Mouse (Mus musculus): ENCODE results near the gene Prc1.
"Not testable (repeated sequence)": the region's sequence is repeated elsewhere in the genome, so short reads cannot be mapped to it uniquely, and the experiment has no call there.

The Prc1 gene

GRCm38 (mm10) chr7:80287736-80288135 is 6.5 kb upstream of the Prc1 start:
- no peak for DNase-seq

- DNase-seq: no peak
Measured at GRCm38 (mm10) chr7:80294764-80295648, 756 bp downstream of the Prc1 start.

- DNase-seq: no peak
Measured at GRCm38 (mm10) chr7:80296462-80296861, 2.2 kb downstream of the Prc1 start.

- DNase-seq: no peak
Measured at GRCm38 (mm10) chr7:80297041-80297440, 2.8 kb downstream of the Prc1 start.

- no peak for DNase-seq
Measured at GRCm38 (mm10) chr7:80298754-80299153, 4.5 kb downstream of the Prc1 start.

GRCm38 (mm10) chr7:80299568-80299967 is 5.3 kb downstream of the Prc1 start:
- DNase-seq: no peak

- no peak for DNase-seq
Measured at GRCm38 (mm10) chr7:80301522-80301921, 7.3 kb downstream of the Prc1 start.

- no peak for DNase-seq
Measured at GRCm38 (mm10) chr7:80307766-80308165, 13.5 kb downstream of the Prc1 start.

GRCm38 (mm10) chr7:80310771-80311170 is 16.5 kb downstream of the Prc1 start:
- DNase-seq: no peak

- DNase-seq: no peak
Measured at GRCm38 (mm10) chr7:80315733-80316132, 21.5 kb downstream of the Prc1 start.

- no peak for DNase-seq
Measured at GRCm38 (mm10) chr7:80317439-80318115, 23.3 kb downstream of the Prc1 start.

- no peak for DNase-seq
Measured at GRCm38 (mm10) chr7:80318670-80319069, 24.4 kb downstream of the Prc1 start.

GRCm38 (mm10) chr7:80319846-80320496 is 25.7 kb downstream of the Prc1 start:
- no peak for DNase-seq

GRCm38 (mm10) chr7:80323336-80323735 is 29.1 kb downstream of the Prc1 start:
- no peak for DNase-seq

GRCm38 (mm10) chr7:80324043-80324815 is 30.0 kb downstream of the Prc1 start, which contains the start of gene Rccd1:
Gene Rccd1 (minus strand): TSS chr7:80324454.
- peak; percentile 98 for DNase-seq

GRCm38 (mm10) chr7:80324816-80325119 is 30.5 kb downstream of the Prc1 start:
- not testable (repeated sequence) for DNase-seq

- no peak for DNase-seq
Measured at GRCm38 (mm10) chr7:80325292-80325868, 31.1 kb downstream of the Prc1 start.

- DNase-seq: no peak
Measured at GRCm38 (mm10) chr7:80326076-80326475, 31.8 kb downstream of the Prc1 start.

GRCm38 (mm10) chr7:80330278-80330677 is 36.0 kb downstream of the Prc1 start:
- no peak for DNase-seq

- DNase-seq: no peak
Measured at GRCm38 (mm10) chr7:80331433-80331832, 37.2 kb downstream of the Prc1 start.

- DNase-seq: no peak
Measured at GRCm38 (mm10) chr7:80334848-80335247, 40.6 kb downstream of the Prc1 start.

- no peak for DNase-seq
Measured at GRCm38 (mm10) chr7:80336932-80337331, 42.7 kb downstream of the Prc1 start.

- DNase-seq: peak; percentile 78
Measured at GRCm38 (mm10) chr7:80339371-80339770, 45.1 kb downstream of the Prc1 start.

Measured in retina, postnatal 1 day (tissue).